Mouse (Mus musculus): ENCODE measurements around the gene Foxj3.
"Not testable (repeated sequence)": the region's sequence is repeated elsewhere in the genome, so short reads cannot be mapped to it uniquely, and the experiment has no call there.

Gene Foxj3

DNA sequence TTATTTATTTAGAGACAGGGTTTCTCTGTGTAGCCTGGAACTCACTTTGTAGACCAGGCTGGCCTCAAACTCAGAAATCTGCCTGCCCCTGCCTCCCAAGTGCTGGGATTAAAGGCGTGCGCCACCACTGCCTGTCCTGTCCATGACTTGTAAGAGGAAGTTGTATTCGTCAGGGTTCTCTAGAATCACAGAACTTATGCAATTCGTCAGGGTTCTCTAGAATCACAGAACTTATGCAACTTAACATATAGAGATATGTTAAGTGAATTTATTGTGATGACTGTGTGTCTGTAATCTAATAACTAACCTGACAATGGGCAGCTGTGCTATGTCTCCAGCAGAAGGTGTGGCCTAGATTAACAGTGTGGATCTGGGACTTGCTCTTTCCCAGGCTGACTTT lies at the start of gene Foxj3:
Gene Foxj3, plus strand, starts transcription at position 390 of the 400 bp plus-strand sequence.
- DNase-seq (ENCODE audit: low read depth, low spot score): not testable (repeated sequence)

DNA sequence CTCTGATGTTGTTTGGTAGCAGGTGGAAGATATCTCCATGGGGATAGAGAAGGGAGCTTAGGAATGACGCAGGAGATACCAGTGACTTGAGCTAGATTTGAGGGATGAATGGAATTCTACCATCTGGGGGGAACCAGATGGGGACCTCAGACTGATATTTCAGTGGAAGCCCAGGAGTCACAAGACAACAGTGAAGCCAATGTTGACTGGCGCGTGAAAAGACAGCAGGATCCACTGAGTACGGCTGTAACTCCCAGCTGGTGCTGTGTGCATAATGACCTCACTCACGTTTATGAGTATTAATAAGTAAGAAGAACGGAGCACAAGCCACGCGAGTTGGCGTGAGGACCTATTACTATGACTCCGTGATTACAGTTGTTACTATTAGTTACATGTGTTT lies 47.1 kb upstream of the Foxj3 start:
- no peak for DNase-seq (ENCODE audit: low read depth, low spot score)

- DNase-seq (ENCODE audit: low read depth, low spot score): peak; percentile 43
These were observed 46.0 kb upstream of the Foxj3 start for GRCm38 (mm10) chr4:119490806-119491205.

DNA sequence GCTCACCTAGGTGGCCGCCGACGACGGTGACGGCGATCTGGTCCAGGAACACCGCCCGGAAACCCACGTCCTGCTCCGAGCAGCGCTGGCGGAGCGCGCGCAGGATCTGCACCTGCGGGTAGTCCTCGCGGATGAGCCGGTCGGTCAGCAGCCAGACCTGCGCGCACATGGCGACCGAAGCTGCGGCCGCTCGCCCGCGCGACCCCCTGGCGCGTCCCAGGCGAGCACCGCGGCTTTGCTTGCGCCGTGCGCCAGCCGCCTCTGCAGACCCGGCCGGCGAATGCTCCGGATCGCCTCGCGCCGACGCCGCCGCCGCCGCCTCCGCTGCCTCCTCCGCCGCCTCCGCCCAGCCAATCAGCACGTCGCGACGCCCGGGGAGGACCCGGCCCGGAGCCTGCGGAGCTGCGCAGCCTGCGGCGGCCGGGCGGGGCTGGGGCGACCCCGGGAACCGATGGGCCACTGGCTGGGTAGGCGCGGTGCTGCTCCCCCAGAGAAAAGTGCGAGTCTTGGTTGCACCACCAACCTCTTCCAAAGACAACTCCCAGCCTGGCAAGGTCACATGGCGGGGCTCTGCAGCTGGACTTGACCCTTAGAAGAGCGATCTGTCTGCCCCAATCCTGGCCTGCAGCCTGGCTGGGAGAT lies 44.4 kb upstream of the Foxj3 start, which contains the start of gene Rimkla:
Gene Rimkla, minus strand, starts transcription at position 338 of the 642 bp plus-strand sequence.
- peak; percentile 67 for DNase-seq (ENCODE audit: low read depth, low spot score)

DNA sequence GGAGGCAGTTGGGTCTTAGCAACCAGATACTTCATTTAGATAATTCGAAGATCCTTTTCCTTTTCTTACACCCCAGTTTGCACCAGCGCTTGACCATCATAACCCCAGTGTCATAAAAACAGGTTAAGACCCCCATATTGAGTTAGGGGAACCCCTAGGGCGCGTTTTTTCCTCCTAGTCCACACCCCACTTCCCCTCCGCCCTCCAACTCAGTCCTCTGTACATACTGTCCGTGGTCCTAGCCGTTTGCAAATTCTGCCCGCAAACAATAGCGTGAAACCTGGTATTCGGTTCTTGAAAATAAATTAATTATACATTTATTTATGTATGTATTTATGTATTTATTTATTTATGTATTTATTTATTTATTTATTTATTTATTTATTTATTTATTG lies 43.9 kb upstream of the Foxj3 start:
- no peak for DNase-seq (ENCODE audit: low read depth, low spot score)

DNA sequence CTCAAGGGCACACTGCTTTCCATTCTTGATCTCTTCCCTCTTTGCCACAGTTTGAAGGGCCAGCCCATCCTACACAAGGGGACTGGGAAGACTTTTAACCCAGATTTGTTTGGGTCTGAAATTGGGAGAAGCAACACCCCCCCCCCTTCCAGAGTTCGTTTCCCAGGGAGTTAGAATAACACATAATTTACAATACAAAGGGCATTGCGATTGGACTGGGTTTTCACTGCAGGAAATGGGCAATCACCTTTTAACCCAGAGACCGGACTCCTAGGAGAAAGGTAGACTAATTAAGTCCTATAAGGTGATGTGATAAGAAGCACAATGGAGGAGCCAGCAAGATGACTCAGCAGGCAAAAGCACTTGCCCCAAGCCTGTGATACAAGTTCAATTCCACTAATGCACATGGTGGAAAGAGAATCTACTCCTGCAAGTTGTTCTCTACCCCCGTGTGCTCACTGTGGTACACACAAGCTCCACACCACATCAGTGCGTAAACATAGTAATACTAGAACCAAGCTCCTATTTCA lies 38.4 kb upstream of the Foxj3 start:
- no peak for DNase-seq (ENCODE audit: low read depth, low spot score)

DNA sequence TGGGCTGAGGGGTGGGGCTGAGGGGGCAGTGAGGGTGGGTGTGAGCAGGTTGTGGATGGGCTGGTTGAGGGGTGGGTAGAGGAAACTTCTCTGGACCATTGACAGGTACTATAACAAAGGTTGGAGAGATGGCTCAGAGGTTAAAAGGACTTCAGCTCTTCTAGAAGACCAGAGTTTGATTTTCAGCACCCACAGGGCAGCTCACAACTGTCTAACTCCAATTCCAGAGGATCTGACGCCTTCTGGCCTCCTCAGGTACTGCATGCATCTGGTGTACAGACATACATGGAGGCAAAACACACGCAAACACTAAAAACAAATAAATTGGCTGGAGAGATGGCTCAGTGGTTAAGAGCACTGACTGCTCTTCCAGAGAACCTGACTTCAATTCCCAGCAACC lies 25.2 kb upstream of the Foxj3 start:
- peak; percentile 13 for DNase-seq (ENCODE audit: low read depth, low spot score)

GRCm38 (mm10) chr4:119512731-119513141 lies 24.1 kb upstream of the Foxj3 start:
- no peak for DNase-seq (ENCODE audit: low read depth, low spot score)

- no peak for DNase-seq (ENCODE audit: low read depth, low spot score)
These were observed 13.2 kb upstream of the Foxj3 start for GRCm38 (mm10) chr4:119523575-119523974.

GRCm38 (mm10) chr4:119524010-119524409 lies 12.8 kb upstream of the Foxj3 start:
- DNase-seq (ENCODE audit: low read depth, low spot score): no peak

DNA sequence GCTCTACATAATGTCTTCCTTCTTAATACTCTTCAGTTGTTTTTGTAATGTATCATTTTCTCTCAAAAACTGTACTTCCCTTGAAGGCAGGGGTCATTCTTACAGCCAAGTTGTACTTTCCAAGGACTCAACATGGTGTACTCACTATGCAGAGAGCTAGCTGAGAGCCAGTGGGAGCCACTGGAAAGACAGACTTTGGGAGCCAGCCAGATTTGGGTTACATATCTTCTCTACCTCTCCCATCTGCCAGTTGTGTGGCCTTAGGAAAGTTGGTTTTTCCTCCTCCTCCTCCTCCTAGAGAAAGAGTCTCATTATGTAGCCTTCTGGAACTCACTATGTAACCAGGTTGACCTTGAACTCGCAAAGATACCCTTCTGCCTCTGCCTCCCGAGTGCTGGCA lies 12.3 kb upstream of the Foxj3 start:
- DNase-seq (ENCODE audit: low read depth, low spot score): no peak

GRCm38 (mm10) chr4:119526329-119526845 lies 10.4 kb upstream of the Foxj3 start:
- DNase-seq (ENCODE audit: low read depth, low spot score): no peak

GRCm38 (mm10) chr4:119531813-119532212 lies 5.0 kb upstream of the Foxj3 start:
- peak; percentile 65 for DNase-seq (ENCODE audit: low read depth, low spot score)

GRCm38 (mm10) chr4:119535103-119535502 lies 1.7 kb upstream of the Foxj3 start:
- DNase-seq (ENCODE audit: low read depth, low spot score): no peak

DNA sequence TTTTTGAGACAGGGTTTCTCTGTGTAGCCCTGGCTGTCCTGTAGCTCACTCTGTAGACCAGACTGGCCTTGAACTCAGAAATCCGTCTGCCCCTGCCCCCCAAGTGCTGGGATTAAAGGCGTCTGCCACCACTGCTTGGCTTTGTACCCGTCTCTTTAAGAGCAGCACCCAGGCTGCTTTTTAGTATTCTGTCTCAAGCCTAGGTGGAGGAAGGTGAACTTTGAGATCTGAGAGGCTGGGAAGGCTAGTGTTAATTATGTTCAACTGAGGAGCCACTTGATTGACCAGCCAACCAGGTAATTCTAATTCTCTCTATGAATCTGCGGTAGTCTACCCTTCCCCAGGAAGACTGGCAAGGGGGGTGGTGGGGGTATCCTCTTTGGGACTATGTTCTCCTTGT lies 632 bp downstream of the Foxj3 start:
- DNase-seq (ENCODE audit: low read depth, low spot score): no peak

GRCm38 (mm10) chr4:119539031-119539824 lies 2.4 kb downstream of the Foxj3 start, which contains the start of gene Frg2f1:
Frg2f1 (minus strand) TSS chr4:119539529.
- DNase-seq (ENCODE audit: low read depth, low spot score): peak; percentile 97

DNA sequence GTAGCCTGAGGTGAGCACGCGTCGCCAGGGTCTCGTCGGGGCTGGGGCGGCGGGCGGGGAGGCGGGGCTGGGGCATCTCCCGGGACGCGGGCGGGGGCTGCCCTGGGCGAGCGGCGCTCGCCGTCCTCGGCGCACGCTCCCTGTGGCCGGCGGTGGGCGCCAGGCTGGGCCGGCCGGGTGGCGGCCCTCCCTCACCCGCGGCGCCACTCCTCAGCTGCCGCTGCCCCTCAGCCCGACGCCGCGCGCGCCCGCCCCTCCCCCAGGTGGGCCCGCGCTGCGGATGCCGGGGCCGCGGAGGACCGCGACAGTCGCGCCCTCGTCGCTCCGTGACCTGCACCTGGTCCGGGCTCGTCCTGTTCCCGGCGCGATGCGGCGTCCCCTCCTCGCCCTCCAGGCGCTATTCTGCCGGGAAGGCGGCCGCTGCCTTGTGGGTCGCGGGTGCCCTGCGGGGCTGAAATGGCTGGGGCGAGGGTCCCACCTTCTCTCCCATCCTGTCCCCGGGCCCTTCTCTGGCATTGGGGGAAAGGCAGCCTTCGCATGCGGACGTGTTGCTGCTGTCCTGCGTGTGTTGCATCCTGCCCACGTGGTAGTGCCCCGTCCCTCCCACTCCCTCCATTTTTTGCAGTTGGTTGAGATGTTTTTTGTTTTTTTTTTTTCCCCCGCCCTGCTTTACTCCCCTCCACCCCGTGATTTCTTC lies 3.2 kb downstream of the Foxj3 start:
- DNase-seq (ENCODE audit: low read depth, low spot score): peak; percentile 79

GRCm38 (mm10) chr4:119540533-119540890 lies 3.7 kb downstream of the Foxj3 start:
- no peak for DNase-seq (ENCODE audit: low read depth, low spot score)

- no peak for DNase-seq (ENCODE audit: low read depth, low spot score)
These were observed 14.1 kb downstream of the Foxj3 start for GRCm38 (mm10) chr4:119550864-119551263.

DNA sequence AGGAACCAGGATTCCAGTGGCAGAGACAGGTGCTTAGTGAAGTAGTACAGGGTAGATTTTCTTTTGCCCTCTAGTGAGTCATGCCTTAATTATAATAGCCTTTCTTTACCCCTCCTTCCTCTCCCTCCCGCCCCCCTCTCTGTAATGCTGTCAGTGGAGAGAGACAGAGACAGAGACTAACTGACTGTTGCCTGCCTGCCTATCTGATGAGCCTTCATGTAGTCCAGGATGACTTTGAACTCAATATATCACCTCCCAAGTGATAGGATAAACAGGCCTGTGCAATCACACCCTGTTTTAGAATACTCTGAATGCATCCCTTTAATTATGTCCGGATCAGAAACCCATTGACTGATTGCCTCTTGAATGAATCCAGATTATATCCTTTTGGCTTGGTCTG lies 18.7 kb downstream of the Foxj3 start:
- no peak for DNase-seq (ENCODE audit: low read depth, low spot score)

DNA sequence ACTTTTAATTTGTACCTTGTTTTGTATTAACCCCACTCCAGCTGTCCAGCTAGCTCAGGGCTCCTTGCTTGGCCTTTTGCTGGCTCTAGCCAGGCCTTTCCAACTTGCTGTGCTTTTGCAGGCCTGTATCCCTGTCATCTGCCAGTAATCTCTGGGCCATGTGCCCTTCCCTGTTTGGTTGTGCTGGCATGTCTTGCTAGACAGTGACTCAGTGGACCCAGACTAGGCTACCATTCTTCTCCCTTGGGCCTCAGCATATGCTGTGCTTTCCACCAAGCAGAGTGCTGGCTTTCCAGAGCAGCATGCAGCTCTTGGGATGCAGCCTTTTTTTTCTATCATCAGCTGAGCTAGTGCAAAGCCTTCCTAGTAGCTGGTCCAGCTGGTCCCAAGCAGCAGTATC lies 26.3 kb downstream of the Foxj3 start:
- DNase-seq (ENCODE audit: low read depth, low spot score): no peak

DNA sequence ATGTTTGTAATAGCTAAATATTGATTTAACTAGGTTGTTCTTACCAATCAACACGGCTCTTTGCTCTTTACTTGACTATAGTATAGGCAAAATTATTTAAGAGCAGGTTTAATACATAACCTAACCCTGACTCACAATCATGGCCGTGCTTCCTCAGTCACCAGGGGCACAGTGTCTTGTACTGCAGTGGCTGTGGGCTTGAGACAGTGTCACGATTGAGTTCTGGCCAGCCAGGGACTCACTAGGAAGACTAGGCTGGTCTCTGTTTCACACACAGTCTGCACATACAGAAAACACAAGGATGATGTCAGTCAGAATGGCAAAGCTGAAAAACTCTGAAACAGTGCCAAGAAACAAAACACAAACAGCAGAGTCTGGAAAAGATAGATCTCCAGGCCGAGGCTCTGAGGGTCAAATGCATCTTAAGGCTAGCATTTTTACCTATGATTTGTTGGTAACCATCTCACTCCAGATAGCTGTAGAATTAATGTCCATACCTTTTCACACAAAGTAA lies 29.6 kb downstream of the Foxj3 start:
- DNase-seq (ENCODE audit: low read depth, low spot score): no peak

Measured in CD4-positive, CD25-positive, alpha-beta regulatory T cell, adult 2 months (primary cell).